Mouse (Mus musculus) thymus, postnatal 25 days (tissue): ENCODE measurements around the gene Cacng4.

Experiments
- DNase-seq: peaks from one replicate; pipeline ENCODE4 v3.0.0; 2022

Cacng4 gene

GRCm38 (mm10) chr11:107710379-107710778 is 84.0 kb downstream of the Cacng4 start:
- no peak for DNase-seq

DNA sequence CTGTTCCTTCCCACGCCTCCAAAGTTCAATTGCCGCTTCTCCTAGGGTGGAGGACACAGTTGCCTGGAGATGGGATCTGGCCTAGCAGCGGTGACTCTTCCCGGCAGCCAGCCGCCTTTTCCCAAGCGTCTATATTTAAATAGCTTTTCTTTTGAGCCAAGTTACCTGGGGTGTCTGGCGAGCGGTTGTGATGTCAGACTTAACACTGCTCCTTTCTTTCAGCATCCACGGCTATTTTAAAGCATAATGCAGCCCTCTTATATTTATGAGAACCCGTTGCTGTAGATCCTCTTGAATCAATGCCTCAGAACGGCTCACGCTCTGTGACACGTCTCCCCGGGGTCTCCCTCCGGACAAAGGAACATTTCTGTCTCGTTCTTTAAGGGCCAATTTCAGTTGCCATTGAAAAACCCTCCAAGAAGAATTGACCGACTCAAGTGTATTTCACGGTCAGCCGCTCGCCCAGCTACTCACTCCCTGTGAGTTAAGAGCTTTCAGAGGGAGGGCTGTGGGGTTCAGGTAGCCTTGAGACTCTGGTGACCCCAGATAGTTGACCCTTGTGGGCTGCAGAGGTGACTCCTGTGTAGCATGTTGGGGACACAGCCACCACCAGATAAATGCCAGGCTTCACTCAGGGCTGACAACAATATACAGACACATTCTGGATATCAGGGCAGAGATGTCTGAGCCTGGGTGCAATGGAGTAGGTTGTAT is 86.3 kb downstream of the Cacng4 start:
- DNase-seq: no peak

DNA sequence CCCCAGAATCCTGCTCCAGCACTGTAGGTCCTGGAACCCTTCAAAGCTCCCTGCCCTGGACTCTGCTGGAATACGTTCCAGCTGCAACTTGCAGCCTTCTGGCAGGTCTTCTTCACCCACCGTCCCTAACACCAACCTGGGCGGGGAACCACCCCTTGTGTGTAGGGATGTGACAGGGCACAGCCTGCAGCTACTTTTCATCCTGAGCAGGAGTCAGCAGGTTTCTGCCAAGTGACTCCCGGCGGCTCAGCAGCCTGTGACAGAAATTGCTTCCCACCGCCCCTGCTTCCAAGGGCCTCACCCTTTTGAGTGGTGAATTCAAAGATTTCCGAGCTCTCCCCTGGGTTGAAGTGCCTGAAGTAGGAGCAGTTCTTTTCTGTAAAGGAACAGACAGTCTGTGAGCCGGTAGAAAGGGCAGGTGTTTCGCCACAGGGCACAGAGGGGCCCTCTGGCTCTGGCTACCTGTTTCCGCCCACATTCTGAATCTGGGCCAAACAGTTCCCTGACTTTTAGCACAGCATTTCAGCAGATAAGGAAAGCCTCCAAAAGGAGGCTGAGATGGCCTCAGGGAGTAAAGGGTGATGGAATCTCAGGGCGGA is 88.8 kb downstream of the Cacng4 start:
- DNase-seq: no peak

DNA sequence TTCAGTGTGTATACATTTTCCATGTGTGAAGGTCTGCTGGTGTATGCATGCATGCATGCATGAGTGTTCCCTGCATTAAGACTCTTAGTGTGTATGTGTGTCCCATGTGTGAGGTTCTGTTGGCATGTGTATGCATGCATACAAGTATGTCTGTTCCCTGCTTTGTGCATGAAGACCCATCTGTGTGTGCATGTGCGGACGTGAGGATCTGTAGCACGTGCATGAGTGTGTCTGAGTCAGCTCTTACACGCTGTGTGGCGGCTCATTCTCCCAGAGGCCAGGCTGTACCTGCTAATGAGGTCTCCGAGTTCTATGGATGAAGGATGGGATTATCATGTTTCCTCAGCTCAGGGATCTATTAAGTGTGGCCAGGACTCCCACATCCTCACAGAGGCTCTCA is 89.3 kb downstream of the Cacng4 start:
- no peak for DNase-seq

- no peak for DNase-seq
These were observed 90.9 kb downstream of the Cacng4 start for GRCm38 (mm10) chr11:107703272-107704134.

- DNase-seq: no peak
These were observed 94.4 kb downstream of the Cacng4 start for GRCm38 (mm10) chr11:107699967-107700366.

GRCm38 (mm10) chr11:107693338-107693737 is 101.0 kb downstream of the Cacng4 start:
- no peak for DNase-seq

DNA sequence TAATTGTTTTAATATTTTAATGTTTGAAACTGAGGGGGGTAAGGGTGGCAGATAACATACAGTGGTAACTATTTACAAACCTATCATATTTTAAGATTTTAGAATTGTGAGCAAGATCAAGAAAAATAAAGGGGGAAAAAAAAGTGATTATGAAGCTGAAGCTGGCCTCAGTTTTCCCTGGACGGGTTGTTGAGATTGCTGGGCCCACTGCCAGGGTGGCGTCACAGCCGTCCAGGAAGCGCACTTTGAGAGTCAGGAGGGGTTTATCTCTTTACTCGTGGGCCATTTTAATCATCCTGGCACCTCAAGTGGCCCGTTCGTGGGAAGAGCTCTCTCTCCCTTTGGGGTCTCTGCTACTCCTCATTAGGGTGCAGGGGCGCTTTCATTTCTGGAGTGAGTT is 102.8 kb downstream of the Cacng4 start:
- DNase-seq: no peak

DNA sequence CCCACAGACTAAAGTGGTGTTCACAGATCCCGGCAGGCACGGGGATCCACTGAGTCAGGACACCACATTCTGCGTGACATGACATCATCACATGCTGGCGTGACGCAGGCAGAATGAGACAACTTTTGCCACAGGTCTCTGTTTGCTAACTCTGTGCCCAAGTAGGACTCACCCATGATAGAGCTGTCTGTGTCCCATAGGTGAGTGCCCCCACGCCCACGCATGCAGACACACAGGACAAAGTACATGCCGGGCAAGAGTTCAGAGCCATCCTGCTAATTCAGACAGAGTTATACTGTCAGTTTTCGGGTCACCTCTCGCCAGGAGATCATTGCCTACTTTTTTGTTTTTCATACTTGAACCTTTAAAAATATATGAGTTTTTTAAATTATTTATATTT is 105.9 kb downstream of the Cacng4 start:
- DNase-seq: no peak

DNA sequence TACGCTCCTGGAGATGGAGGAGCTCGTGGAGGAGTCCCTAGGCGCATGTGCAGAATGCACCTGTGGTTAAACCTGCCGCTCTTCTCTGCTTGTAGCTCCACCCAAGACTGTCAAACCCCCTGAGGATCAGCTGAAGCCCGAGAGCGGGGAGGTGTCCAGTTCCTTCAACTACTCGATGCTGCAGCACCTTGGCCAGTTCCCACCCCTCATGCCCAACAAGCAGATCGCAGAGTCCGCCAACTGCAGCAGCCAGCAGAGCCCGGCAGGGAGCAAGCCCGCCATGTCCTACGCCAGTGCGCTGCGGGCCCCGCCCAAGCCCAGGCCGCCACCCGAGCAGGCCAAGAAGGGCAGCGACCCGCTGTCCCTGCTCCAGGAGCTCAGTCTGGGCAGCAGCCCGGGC is 108.1 kb downstream of the Cacng4 start:
- DNase-seq: no peak

DNA sequence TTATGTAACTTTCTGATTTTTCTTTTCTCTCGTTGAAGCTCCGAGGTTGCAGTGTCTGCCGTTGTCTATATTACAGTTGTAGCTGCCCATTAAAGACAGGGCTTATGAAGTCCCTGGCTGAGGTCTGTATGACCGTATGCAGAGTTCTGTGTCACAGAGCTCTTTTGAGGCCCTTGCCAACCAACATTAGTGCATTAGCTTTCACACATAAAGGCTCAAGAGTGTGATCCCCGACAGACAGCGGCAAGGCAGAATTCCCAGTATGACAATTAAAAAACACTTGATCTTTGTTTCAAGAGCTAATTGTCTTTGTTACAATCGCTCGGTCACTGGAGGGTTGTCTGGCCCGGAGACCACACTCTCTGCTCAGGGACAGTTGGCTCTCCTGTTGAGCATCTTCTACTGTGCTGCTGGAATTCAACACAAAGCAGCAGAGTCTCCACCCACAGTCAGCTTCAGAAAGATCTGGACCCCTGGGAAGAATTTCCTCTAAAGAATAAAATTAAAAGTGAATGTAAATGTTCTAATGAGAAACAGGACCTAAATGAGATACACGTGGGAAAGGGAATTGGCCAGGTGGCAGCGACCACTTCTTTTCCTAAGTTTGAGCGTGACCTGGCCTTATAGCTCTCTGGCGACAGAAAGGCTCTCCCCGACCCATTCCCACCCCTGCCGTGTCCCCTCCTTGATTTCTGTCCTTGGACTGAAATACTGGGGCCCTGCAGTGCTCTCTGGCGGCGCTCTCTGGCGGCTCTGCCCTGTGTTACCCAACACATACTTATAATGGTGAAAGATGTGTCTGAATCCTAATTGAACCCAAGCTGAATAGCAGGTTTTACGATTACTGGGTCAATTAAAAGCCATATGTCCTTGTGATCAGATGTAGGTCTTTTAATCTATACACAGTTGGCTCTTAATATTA is 110.6 kb downstream of the Cacng4 start:
- no peak for DNase-seq

- DNase-seq: no peak
These were observed 111.5 kb downstream of the Cacng4 start for GRCm38 (mm10) chr11:107682694-107683355.
